Mouse (Mus musculus): ENCODE results near the gene Krt12. TPM values are rescaled to one million over a fixed set of nuclear protein-coding genes. Genes with fewer than 3 reads are reported as not detected.
A peak's percentile ranks its signal among the peaks of the same experiment; 100 is the strongest.

Gene Krt12
- polyA plus RNA-seq, 1 experiment from 2014 or later, result 0.07 TPM

DNA sequence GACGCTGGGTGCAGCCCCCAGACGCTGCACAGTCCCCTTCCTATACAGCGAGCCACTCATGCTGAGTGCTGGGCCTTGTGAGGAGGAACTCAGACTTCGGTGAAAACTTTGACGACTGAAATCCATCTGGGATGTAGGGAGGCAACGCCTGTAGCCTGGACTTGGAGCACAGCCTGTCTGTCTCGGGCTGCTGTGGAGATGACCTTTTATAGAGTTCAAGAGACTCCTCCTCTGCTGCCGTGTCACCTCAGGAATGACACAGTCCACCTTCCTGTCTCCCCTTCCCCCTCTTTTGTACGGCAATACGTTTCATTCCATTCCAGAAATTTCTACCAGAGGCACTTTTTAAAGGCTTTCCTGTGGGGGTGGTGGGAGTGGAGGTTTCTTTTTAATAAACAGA lies 15.9 kb upstream of the Krt12 start, which contains the start of gene Krt20:
TSS of gene Krt20 (minus strand) at position 179 of the 400 bp plus-strand sequence.
- peaks cover 6% of the 10 kb centered on the region; the same call in 1 of the 2 replicates for H3K4me1 ChIP-seq (replicated peaks; ENCODE audit: control insufficient read depth, insufficient read depth, low read length)
- no peak for TF ChIP-seq CTCF (IDR thresholded peaks at IDR 0.05; ENCODE audit: low read depth)
- 0 out of 2 replicates have a peak within 1 kb of the TSS, but pooled peaks have one; percentile 22 for H3K9ac ChIP-seq (ENCODE audit: low read depth, low read length)
- H3K36me3 ChIP-seq (ENCODE audit: control insufficient read depth, insufficient read depth), result no peaks in the 10 kb centered on the region
- peak; percentile 24; the same call in 1 of the 2 replicates for ATAC-seq
- no peaks in the 10 kb centered on the region for H3K9me3 ChIP-seq (ENCODE audit: control insufficient read depth)
- 12% methylated on average over 10 of the region's 10 CpGs for WGBS
- peak within 1 kb of the TSS; percentile 55 for H3K4me2 ChIP-seq (replicated peaks; ENCODE audit: low read depth)
- no peaks in the 10 kb centered on the region for H3K27me3 ChIP-seq (replicated peaks; ENCODE audit: control insufficient read depth, insufficient read depth, low read length)
- peak within 1 kb of the TSS; percentile 62 for H3K27ac ChIP-seq (ENCODE audit: low read depth, low read length)
- H3K4me3 ChIP-seq (ENCODE audit: low read depth, low read length), result peak within 1 kb of the TSS; percentile 38

GRCm38 (mm10) chr11:99436625-99437024 lies 14.6 kb upstream of the Krt12 start:
- ATAC-seq, result peak; percentile 27
- WGBS, result 32% methylated on average over 4 of the region's 4 CpGs
- H3K9ac ChIP-seq (ENCODE audit: low read depth, low read length), result no peak overlapping the region
- no peaks in the 10 kb centered on the region for H3K9me3 ChIP-seq (ENCODE audit: control insufficient read depth)
- H3K27me3 ChIP-seq (replicated peaks; ENCODE audit: control insufficient read depth, insufficient read depth, low read length), result no peaks in the 10 kb centered on the region
- peak overlapping the region; percentile 20; the same call in 1 of the 2 replicates for H3K4me3 ChIP-seq (ENCODE audit: low read depth, low read length)
- 0 out of 2 replicates have a peak overlapping the region, but pooled peaks have one; percentile 17 for H3K27ac ChIP-seq (ENCODE audit: low read depth, low read length)
- peaks cover 6% of the 10 kb centered on the region; the same call in 1 of the 2 replicates for H3K4me1 ChIP-seq (replicated peaks; ENCODE audit: control insufficient read depth, insufficient read depth, low read length)
- H3K36me3 ChIP-seq (ENCODE audit: control insufficient read depth, insufficient read depth), result no peaks in the 10 kb centered on the region
- TF ChIP-seq CTCF (IDR thresholded peaks at IDR 0.05; ENCODE audit: low read depth), result no peak
- H3K4me2 ChIP-seq (replicated peaks; ENCODE audit: low read depth), result peak overlapping the region; percentile 31

DNA sequence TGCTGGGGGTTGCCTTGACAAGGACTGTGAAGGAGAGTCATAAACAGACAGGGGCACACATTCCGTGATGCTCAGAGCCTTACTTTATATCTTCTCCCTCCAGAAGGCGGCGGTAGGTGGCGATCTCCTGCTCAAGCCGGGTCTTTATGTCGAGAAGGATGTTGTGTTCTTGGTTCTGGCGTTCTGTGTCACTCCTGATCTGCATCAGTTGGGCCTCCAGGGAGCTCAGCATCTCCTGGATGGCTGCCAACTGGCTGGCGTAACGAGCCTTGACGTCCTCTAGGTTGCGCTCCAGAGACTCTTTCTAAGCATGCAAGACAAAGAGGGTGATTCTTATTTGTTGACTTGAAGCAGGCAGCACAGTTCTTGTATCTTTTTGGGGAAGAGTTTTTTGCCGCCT lies 8.6 kb upstream of the Krt12 start:
- no peak overlapping the region for H3K27ac ChIP-seq (ENCODE audit: low read depth, low read length)
- no peak overlapping the region for H3K4me3 ChIP-seq (ENCODE audit: low read depth, low read length)
- no peaks in the 10 kb centered on the region for H3K36me3 ChIP-seq (ENCODE audit: control insufficient read depth, insufficient read depth)
- 43% methylated on average over 12 of the region's 12 CpGs for WGBS
- no peak overlapping the region for H3K9ac ChIP-seq (ENCODE audit: low read depth, low read length)
- H3K27me3 ChIP-seq (replicated peaks; ENCODE audit: control insufficient read depth, insufficient read depth, low read length), result no peaks in the 10 kb centered on the region
- TF ChIP-seq CTCF (IDR thresholded peaks at IDR 0.05; ENCODE audit: low read depth), result peak; percentile 68
- H3K4me1 ChIP-seq (replicated peaks; ENCODE audit: control insufficient read depth, insufficient read depth, low read length), result no peaks in the 10 kb centered on the region; the same call in 1 of the 2 replicates
- ATAC-seq, result 0 out of 2 replicates have a peak, but pooled peaks have one; percentile 45
- no peaks in the 10 kb centered on the region for H3K9me3 ChIP-seq (ENCODE audit: control insufficient read depth)
- no peak overlapping the region for H3K4me2 ChIP-seq (replicated peaks; ENCODE audit: low read depth)

DNA sequence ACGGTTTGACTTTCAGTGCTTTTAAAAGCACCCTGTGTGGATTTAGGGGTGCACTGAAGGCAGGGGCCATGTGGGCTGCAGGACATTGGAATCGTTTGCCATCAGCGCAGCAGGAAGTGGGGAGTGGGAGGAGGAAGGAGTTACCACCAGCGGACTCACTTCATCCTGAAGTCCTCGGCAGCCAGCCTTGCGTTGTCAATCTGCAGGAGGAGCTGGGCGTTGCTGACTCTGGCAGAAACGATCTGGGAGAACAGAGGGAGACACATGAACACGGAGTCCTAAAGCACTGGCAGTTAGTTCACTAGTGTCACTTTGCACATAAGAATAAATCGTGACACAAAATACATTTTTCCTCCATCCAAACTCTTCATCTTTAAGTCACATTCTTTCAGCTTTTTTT lies 1.5 kb downstream of the Krt12 start:
- Histone ChIP-seq H3K9me3 (ENCODE audit: control insufficient read depth) (no peaks in the 10 kb centered on the region), H3K4me1 (replicated peaks; ENCODE audit: control insufficient read depth, insufficient read depth, low read length) (no peaks in the 10 kb centered on the region), H3K36me3 (ENCODE audit: control insufficient read depth, insufficient read depth) (no peaks in the 10 kb centered on the region), H3K9ac (ENCODE audit: low read depth, low read length) (no peak overlapping the region), H3K27ac (ENCODE audit: low read depth, low read length) (no peak overlapping the region), H3K4me2 (replicated peaks; ENCODE audit: low read depth) (no peak overlapping the region), H3K4me3 (ENCODE audit: low read depth, low read length) (no peak overlapping the region), H3K27me3 (replicated peaks; ENCODE audit: control insufficient read depth, insufficient read depth, low read length) (no peaks in the 10 kb centered on the region)
- no peak for ATAC-seq
- WGBS, result 41% methylated on average over 10 of the region's 10 CpGs
- no peak for TF ChIP-seq CTCF (IDR thresholded peaks at IDR 0.05; ENCODE audit: low read depth)

DNA sequence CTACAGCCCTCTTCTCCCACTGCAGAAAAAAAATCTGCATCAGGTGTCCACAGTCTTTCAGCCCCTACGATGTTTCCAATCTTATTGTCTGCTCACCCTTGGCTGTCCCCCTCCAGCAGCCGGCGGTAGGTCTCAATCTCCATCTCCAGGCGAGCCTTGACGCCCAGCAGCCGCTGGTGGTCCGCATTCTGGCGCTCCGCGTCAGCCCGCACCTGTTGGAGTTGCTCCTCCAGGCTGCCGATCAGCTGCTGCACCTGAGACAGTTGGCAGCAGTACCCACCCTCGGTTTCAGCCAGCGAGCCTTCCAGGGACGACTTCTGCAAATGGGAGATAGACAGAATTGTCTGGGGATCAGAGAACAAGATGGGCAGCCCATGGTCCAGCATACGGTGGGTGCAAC lies 4.2 kb downstream of the Krt12 start:
- no peak overlapping the region for H3K9ac ChIP-seq (ENCODE audit: low read depth, low read length)
- H3K4me2 ChIP-seq (replicated peaks; ENCODE audit: low read depth), result no peak overlapping the region
- no peak for TF ChIP-seq CTCF (IDR thresholded peaks at IDR 0.05; ENCODE audit: low read depth)
- H3K4me1 ChIP-seq (replicated peaks; ENCODE audit: control insufficient read depth, insufficient read depth, low read length), result no peaks in the 10 kb centered on the region
- no peak overlapping the region for H3K4me3 ChIP-seq (ENCODE audit: low read depth, low read length)
- no peaks in the 10 kb centered on the region for H3K9me3 ChIP-seq (ENCODE audit: control insufficient read depth)
- 75% methylated on average over 16 of the region's 16 CpGs for WGBS
- H3K36me3 ChIP-seq (ENCODE audit: control insufficient read depth, insufficient read depth), result no peaks in the 10 kb centered on the region
- H3K27me3 ChIP-seq (replicated peaks; ENCODE audit: control insufficient read depth, insufficient read depth, low read length), result no peaks in the 10 kb centered on the region
- ATAC-seq, result no peak
- H3K27ac ChIP-seq (ENCODE audit: low read depth, low read length), result no peak overlapping the region

GRCm38 (mm10) chr11:99416902-99417301 lies 5.2 kb downstream of the Krt12 start:
- H3K4me1 ChIP-seq (replicated peaks; ENCODE audit: control insufficient read depth, insufficient read depth, low read length), result no peaks in the 10 kb centered on the region
- no peaks in the 10 kb centered on the region for H3K36me3 ChIP-seq (ENCODE audit: control insufficient read depth, insufficient read depth)
- H3K4me3 ChIP-seq (ENCODE audit: low read depth, low read length), result no peak overlapping the region
- no peaks in the 10 kb centered on the region for H3K27me3 ChIP-seq (replicated peaks; ENCODE audit: control insufficient read depth, insufficient read depth, low read length)
- H3K9me3 ChIP-seq (ENCODE audit: control insufficient read depth), result no peaks in the 10 kb centered on the region
- H3K4me2 ChIP-seq (replicated peaks; ENCODE audit: low read depth), result no peak overlapping the region
- H3K27ac ChIP-seq (ENCODE audit: low read depth, low read length), result no peak overlapping the region
- 90% methylated on average over 13 of the region's 13 CpGs for WGBS
- no peak overlapping the region for H3K9ac ChIP-seq (ENCODE audit: low read depth, low read length)
- no peak for ATAC-seq
- TF ChIP-seq CTCF (IDR thresholded peaks at IDR 0.05; ENCODE audit: low read depth), result no peak

Data from intestine, postnatal 0 days (tissue).